Mouse (Mus musculus): Measurements from ENCODE around the gene Plekhh2. TPM values are rescaled to one million over a fixed set of nuclear protein-coding genes. Genes with fewer than 3 reads are reported as not detected.

Gene Plekhh2
- total and polyA plus RNA-seq, 3 experiments, result 0.04 TPM; not detected in 2

GRCm38 (mm10) chr17:84607617-84608016, 95.9 kb downstream of the Plekhh2 start:
- Histone ChIP-seq H3K9me3 (replicated peaks; ENCODE audit: insufficient read depth, low read length) (no peaks in the 10 kb centered on the region), H3K36me3 (ENCODE audit: control insufficient read depth in 1 of 2, insufficient read depth in 2 of 2, low read length in 2 of 2) (no peaks in the 10 kb centered on the region), H3K27me3 (ENCODE audit: control insufficient read depth in 1 of 2, insufficient read depth in 2 of 2, low read length in 2 of 2) (no peaks in the 10 kb centered on the region; a peak in 1 of 4 replicates), H3K27ac (ENCODE audit: control insufficient read depth, low read depth, low read length) (no peak overlapping the region), H3K79me2 (ENCODE audit: control insufficient read depth, insufficient read depth, low read length, poor library complexity) (no peaks in the 10 kb centered on the region), H3K9ac (ENCODE audit: control insufficient read depth, low read depth, low read length, poor library complexity, severe bottlenecking) (no peak overlapping the region), H3K4me1 (ENCODE audit: control insufficient read depth in 1 of 2, insufficient read depth in 2 of 2, low read length in 2 of 2) (no peaks in the 10 kb centered on the region), H3K4me3 (ENCODE audit: control insufficient read depth in 1 of 2, insufficient read depth in 1 of 2, low read depth in 2 of 2, low read length in 2 of 2) (no peak overlapping the region)
- TF ChIP-seq ZMIZ1 (IDR thresholded peaks at IDR 0.05; ENCODE audit: low read depth, low read length) (no peak), MYB (IDR thresholded peaks at IDR 0.05; ENCODE audit: low read depth, low read length) (no peak), UBTF (IDR thresholded peaks at IDR 0.05; ENCODE audit: borderline replicate concordance, insufficient read depth, low read depth, low read length) (no peak), MXI1 (IDR thresholded peaks at IDR 0.05; ENCODE audit: low read depth, low read length) (no peak), KAT2A (conservative IDR thresholded peaks at IDR 0.05; ENCODE audit: low read depth, low read length) (no peak), POLR2AphosphoS2 (IDR thresholded peaks at IDR 0.05; ENCODE audit: low read length) (no peak)
- no peak for DNase-seq (ENCODE audit: low read depth, low spot score)

- no peak for TF ChIP-seq CHD2 (IDR thresholded peaks at IDR 0.05; ENCODE audit: low read length)
- TF ChIP-seq GABPA (IDR thresholded peaks at IDR 0.05; ENCODE audit: low read depth, low read length), result no peak
- no peak for TF ChIP-seq UBTF (IDR thresholded peaks at IDR 0.05; ENCODE audit: borderline replicate concordance, insufficient read depth, low read depth, low read length)
- TF ChIP-seq EP300 (IDR thresholded peaks at IDR 0.05; ENCODE audit: low read depth in 1 of 2, low read length in 2 of 2), result no peak
- no peak for TF ChIP-seq JUND (IDR thresholded peaks at IDR 0.05; ENCODE audit: low read depth, low read length)
- TF ChIP-seq NELFE (IDR thresholded peaks at IDR 0.05; ENCODE audit: low read depth, low read length), result no peak
- TF ChIP-seq NRF1 (IDR thresholded peaks at IDR 0.05; ENCODE audit: insufficient read depth, low read depth, low read length, poor library complexity, severe bottlenecking), result no peak
- no peak for TF ChIP-seq TCF12 (IDR thresholded peaks at IDR 0.05; ENCODE audit: low read depth, low read length)
- no peak for TF ChIP-seq ZMIZ1 (IDR thresholded peaks at IDR 0.05; ENCODE audit: low read depth, low read length)
- no peak for TF ChIP-seq HCFC1 (IDR thresholded peaks at IDR 0.05; ENCODE audit: low read depth, low read length)
- no peak for TF ChIP-seq MEF2A (IDR thresholded peaks at IDR 0.05; ENCODE audit: extremely low read depth, insufficient replicate concordance, low read depth, low read length, poor library complexity, severe bottlenecking)
- no peak for TF ChIP-seq POLR2A (IDR thresholded peaks at IDR 0.05; ENCODE audit: control insufficient read depth in 1 of 2, insufficient read depth in 1 of 2, low read depth in 1 of 2, low read length in 2 of 2, poor library complexity in 1 of 2)
- H3K4me1 ChIP-seq (ENCODE audit: control insufficient read depth in 1 of 2, insufficient read depth in 2 of 2, low read length in 2 of 2), result no peaks in the 10 kb centered on the region
- no peak overlapping the region for H3K4me3 ChIP-seq (ENCODE audit: control insufficient read depth in 1 of 2, insufficient read depth in 1 of 2, low read depth in 2 of 2, low read length in 2 of 2)
- no peaks in the 10 kb centered on the region; a peak in 1 of 4 replicates for H3K27me3 ChIP-seq (ENCODE audit: control insufficient read depth in 1 of 2, insufficient read depth in 2 of 2, low read length in 2 of 2)
- no peak overlapping the region for H3K9ac ChIP-seq (ENCODE audit: control insufficient read depth, low read depth, low read length, poor library complexity, severe bottlenecking)
- no peaks in the 10 kb centered on the region for H3K79me2 ChIP-seq (ENCODE audit: control insufficient read depth, insufficient read depth, low read length, poor library complexity)
- no peaks in the 10 kb centered on the region for H3K9me3 ChIP-seq (replicated peaks; ENCODE audit: insufficient read depth, low read length)
- H3K27ac ChIP-seq (ENCODE audit: control insufficient read depth, low read depth, low read length), result no peak overlapping the region
- H3K36me3 ChIP-seq (ENCODE audit: control insufficient read depth in 1 of 2, insufficient read depth in 2 of 2, low read length in 2 of 2), result no peaks in the 10 kb centered on the region
- DNase-seq (ENCODE audit: low read depth, low spot score), result no peak
These were observed 96.9 kb downstream of the Plekhh2 start for GRCm38 (mm10) chr17:84608606-84609005.

Measured in MEL (cell line).